Mouse (Mus musculus) MEL (cell line): ENCODE measurements around the gene Gabra3. TPM values are rescaled to one million over a fixed set of nuclear protein-coding genes. Genes with fewer than 3 reads are reported as not detected.

ENCODE experiments used
- DNase-seq: peaks from one replicate; pipeline ENCODE4 v3.0.0; 2011; ENCODE audit warnings: low read depth, low spot score
- H3K27ac ChIP-seq: 2 replicates; pipeline ENCODE4 v1.5.1; 2012; ENCODE audit warnings: low read depth, mild to moderate bottlenecking, control low read depth, low read length, moderate library complexity; ENCODE audit not compliant: control insufficient read depth
- H3K27me3 ChIP-seq, 2 experiments: fragments of 150-350 bp in 1 of 2; sonication (generic) in 1 of 2; 2 replicates each; pipeline ENCODE4 v1.6.1; 2012; ENCODE audit warnings: low read length in 2 of 2, mild to moderate bottlenecking in 2 of 2, improper control_type of control experiment in 1 of 2, moderate library complexity in 1 of 2; ENCODE audit not compliant: insufficient read depth in 2 of 2, control insufficient read depth in 1 of 2
- H3K36me3 ChIP-seq, 2 experiments: 2 replicates each; pipeline ENCODE4 v1.6.1; 2012 to 2014; ENCODE audit warnings: low read length in 2 of 2, improper control_type of control experiment in 1 of 2, inconsistent platforms in 1 of 2, mild to moderate bottlenecking in 1 of 2; ENCODE audit not compliant: insufficient read depth in 2 of 2, control insufficient read depth in 1 of 2
- H3K4me1 ChIP-seq, 2 experiments: fragments of 150-350 bp in 1 of 2; sonication (generic) in 1 of 2; 2 replicates each; pipeline ENCODE4 v1.6.1; 2012; ENCODE audit warnings: low read length in 2 of 2, improper control_type of control experiment in 1 of 2, mild to moderate bottlenecking in 1 of 2; ENCODE audit not compliant: insufficient read depth in 2 of 2, control insufficient read depth in 1 of 2
- H3K4me3 ChIP-seq, 2 experiments: fragments of 150-350 bp in 1 of 2; sonication (generic) in 1 of 2; 2 replicates each; pipeline ENCODE4 v1.5.1; 2012; ENCODE audit warnings: low read depth in 2 of 2, low read length in 2 of 2, mild to moderate bottlenecking in 2 of 2, moderate library complexity in 2 of 2, control low read depth in 1 of 2, improper control_type of control experiment in 1 of 2; ENCODE audit not compliant: control insufficient read depth in 1 of 2, insufficient read depth in 1 of 2
- H3K79me2 ChIP-seq: 2 replicates; pipeline ENCODE4 v1.6.1; 2012; ENCODE audit warnings: mild to moderate bottlenecking, low read length, moderate library complexity; ENCODE audit not compliant: control insufficient read depth, poor library complexity, insufficient read depth
- H3K9ac ChIP-seq: 2 replicates; pipeline ENCODE4 v1.6.1; 2012; ENCODE audit warnings: low read depth, mild to moderate bottlenecking, control low read depth, low read length, moderate library complexity; ENCODE audit not compliant: control insufficient read depth, poor library complexity, severe bottlenecking
- H3K9me3 ChIP-seq: fragments of 150-350 bp; sonication (generic); replicated peaks from 2 replicates; pipeline ENCODE4 v1.6.1; 2012; ENCODE audit warnings: mild to moderate bottlenecking, low read length, improper control_type of control experiment, moderate library complexity; ENCODE audit not compliant: insufficient read depth
- CHD2 ChIP-seq: IDR thresholded peaks from 2 replicates; pipeline ENCODE4 v1.6.1; 2011; ENCODE audit warnings: low read length, improper control_type of control experiment
- E2F4 ChIP-seq: IDR thresholded peaks from 2 replicates; pipeline ENCODE4 v1.6.1; 2011; ENCODE audit warnings: low read depth, low read length, improper control_type of control experiment, borderline replicate concordance
- ELF1 ChIP-seq: IDR thresholded peaks from 2 replicates; pipeline ENCODE4 v1.6.1; 2014; ENCODE audit warnings: low read depth, mild to moderate bottlenecking, inconsistent platforms, low read length, improper control_type of control experiment, moderate library complexity
- ETS1 ChIP-seq: IDR thresholded peaks from 2 replicates; pipeline ENCODE4 v1.6.1; 2012; ENCODE audit warnings: low read depth, mild to moderate bottlenecking, inconsistent platforms, low read length, improper control_type of control experiment, moderate library complexity
- GABPA ChIP-seq: IDR thresholded peaks from 2 replicates; pipeline ENCODE4 v1.6.1; 2012; ENCODE audit warnings: low read depth, mild to moderate bottlenecking, inconsistent platforms, low read length, improper control_type of control experiment, moderate library complexity
- HCFC1 ChIP-seq: IDR thresholded peaks from 2 replicates; pipeline ENCODE4 v1.6.1; 2012; ENCODE audit warnings: low read depth, mild to moderate bottlenecking, inconsistent platforms, low read length, improper control_type of control experiment, moderate library complexity
- JUND ChIP-seq: IDR thresholded peaks from 2 replicates; pipeline ENCODE4 v1.6.1; 2011; ENCODE audit warnings: low read depth, mild to moderate bottlenecking, improper control_type of control experiment, low read length
- KAT2A ChIP-seq: conservative IDR thresholded peaks from 2 replicates; pipeline ENCODE4 v1.6.1; 2012; ENCODE audit warnings: low read depth, low read length, improper control_type of control experiment, inconsistent platforms
- MAFK ChIP-seq: IDR thresholded peaks from 2 replicates; pipeline ENCODE4 v1.6.1; 2011; ENCODE audit warnings: low read depth, mild to moderate bottlenecking, low read length, improper control_type of control experiment, borderline replicate concordance
- MAX ChIP-seq: IDR thresholded peaks from 2 replicates; pipeline ENCODE4 v1.6.1; 2011; ENCODE audit warnings: low read length, improper control_type of control experiment
- MXI1 ChIP-seq: IDR thresholded peaks from 2 replicates; pipeline ENCODE4 v1.6.1; 2011; ENCODE audit warnings: mild to moderate bottlenecking, low read depth, low read length, improper control_type of control experiment
- MYC ChIP-seq: IDR thresholded peaks from 2 replicates; pipeline ENCODE4 v1.6.1; 2011; ENCODE audit warnings: low read depth, mild to moderate bottlenecking, low read length, improper control_type of control experiment, moderate library complexity
- NELFE ChIP-seq: IDR thresholded peaks from 2 replicates; pipeline ENCODE4 v1.6.1; 2011; ENCODE audit warnings: low read depth, low read length, improper control_type of control experiment
- POLR2AphosphoS2 ChIP-seq: IDR thresholded peaks from 2 replicates; pipeline ENCODE4 v1.6.1; 2011; ENCODE audit warnings: low read length, improper control_type of control experiment
- RAD21 ChIP-seq: IDR thresholded peaks from 2 replicates; pipeline ENCODE4 v1.6.1; 2011; ENCODE audit warnings: mild to moderate bottlenecking, low read depth, low read length, improper control_type of control experiment
- RCOR1 ChIP-seq: IDR thresholded peaks from 2 replicates; pipeline ENCODE4 v1.6.1; 2012; ENCODE audit warnings: low read depth, mild to moderate bottlenecking, inconsistent platforms, low read length, improper control_type of control experiment
- SMC3 ChIP-seq: IDR thresholded peaks from 2 replicates; pipeline ENCODE4 v1.6.1; 2011; ENCODE audit warnings: low read depth, low read length, improper control_type of control experiment
- TAL1 ChIP-seq: IDR thresholded peaks from 2 replicates; pipeline ENCODE4 v1.6.1; 2012; ENCODE audit warnings: mild to moderate bottlenecking, inconsistent platforms, low read length, moderate library complexity, mixed read lengths
- TCF12 ChIP-seq: IDR thresholded peaks from 2 replicates; pipeline ENCODE4 v1.6.1; 2014; ENCODE audit warnings: low read depth, mild to moderate bottlenecking, inconsistent platforms, low read length, improper control_type of control experiment, moderate library complexity
- UBTF ChIP-seq: IDR thresholded peaks from 2 replicates; pipeline ENCODE4 v1.6.1; 2012; ENCODE audit warnings: low read depth, mild to moderate bottlenecking, inconsistent platforms, low read length, improper control_type of control experiment, moderate library complexity, borderline replicate concordance; ENCODE audit not compliant: insufficient read depth
- USF2 ChIP-seq, 2 experiments: IDR thresholded peaks; 2 replicates each; pipeline ENCODE4 v1.6.1; 2011 to 2012; ENCODE audit warnings: improper control_type of control experiment in 2 of 2, low read length in 2 of 2, borderline replicate concordance in 1 of 2, inconsistent platforms in 1 of 2, low read depth in 1 of 2, mild to moderate bottlenecking in 1 of 2; ENCODE audit not compliant: insufficient read depth in 1 of 2
- ZC3H11A ChIP-seq: IDR thresholded peaks from 2 replicates; pipeline ENCODE4 v1.6.1; 2012; ENCODE audit warnings: low read depth, mild to moderate bottlenecking, inconsistent platforms, low read length, improper control_type of control experiment
- ZMIZ1 ChIP-seq: IDR thresholded peaks from 2 replicates; pipeline ENCODE4 v1.6.1; 2012; ENCODE audit warnings: low read depth, mild to moderate bottlenecking, inconsistent platforms, low read length, improper control_type of control experiment, moderate library complexity
- polyA plus RNA-seq, 2 experiments: library from polyadenylated mRNA; stranded (reverse) in 1 of 2; unstranded in 1 of 2; fragments of >175 nt in 1 of 2; fragments of >200 nt in 1 of 2; gene quantifications; 2 replicates each; pipeline versions ENCODE4 v1.2.1 to v1.2.4; 2012; ENCODE audit warnings: low replicate concordance in 2 of 2, low read depth in 1 of 2; ENCODE audit not compliant: insufficient read length in 2 of 2, insufficient read depth in 1 of 2, missing spikeins in 1 of 2
- total RNA-seq: library from RNA; depleted of rRNA; stranded (reverse); fragments of 300-350 nt; gene quantifications from 2 replicates; pipeline ENCODE4 v1.2.3, GENCODE M21; 2012; rRNA removed

The Gabra3 gene
- total RNA-seq = not detected in 2 replicates
- polyA plus RNA-seq = not detected

- Histone ChIP-seq H3K27ac (no peak within 1 kb of the TSS), H3K4me3 (no peak within 1 kb of the TSS)
Measured at GRCm38 (mm10) chrX:72656230-72656898, at the start of gene Gabra3. TSS of gene Gabra3 (minus strand) at chrX:72656848.

DNA sequence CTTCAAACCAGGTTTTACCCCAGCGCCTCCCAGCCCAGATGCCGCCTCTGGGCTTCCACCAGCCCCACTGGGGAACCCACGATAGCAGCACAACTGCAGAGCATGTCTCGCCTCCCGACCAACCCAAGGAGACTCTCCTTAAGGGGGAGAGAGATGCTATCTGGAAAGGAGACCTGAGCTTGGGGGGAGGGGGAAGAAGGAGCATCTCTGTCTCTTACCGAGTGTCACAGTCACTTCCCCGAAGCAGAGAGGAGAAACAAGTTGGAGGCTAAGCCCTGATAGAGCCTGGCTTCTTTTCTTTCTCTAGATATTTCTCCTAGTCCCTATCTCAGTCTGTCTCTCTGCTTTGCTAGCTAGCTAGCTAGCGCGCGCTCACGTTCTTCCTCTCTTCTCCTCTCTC lies 859 bp downstream of the Gabra3 start:
- TF ChIP-seq MXI1 = no peak
- TF ChIP-seq E2F4 = no peak
- TF ChIP-seq TCF12 = no peak
- no peak for TF ChIP-seq HCFC1
- no peak for TF ChIP-seq CHD2
- no peak for TF ChIP-seq ZMIZ1
- TF ChIP-seq GABPA = no peak
- TF ChIP-seq JUND = no peak
- no peak for TF ChIP-seq NELFE
- no peak for TF ChIP-seq UBTF
- no peak for TF ChIP-seq ELF1
- no peak for TF ChIP-seq TAL1
- TF ChIP-seq MAFK = no peak
- no peak for TF ChIP-seq SMC3
- TF ChIP-seq MAX = no peak
- no peak for TF ChIP-seq RAD21
- TF ChIP-seq, all 39 proteins: peak for 0
- DNase-seq = no peak
- H3K4me3 ChIP-seq = no peak overlapping the region
- H3K4me1 ChIP-seq = no peaks in the 10 kb centered on the region
- H3K27me3 ChIP-seq = no peaks in the 10 kb centered on the region
- H3K36me3 ChIP-seq = no peaks in the 10 kb centered on the region
- H3K27ac ChIP-seq = no peak overlapping the region
- H3K9me3 ChIP-seq = no peaks in the 10 kb centered on the region
- no peaks in the 10 kb centered on the region for H3K79me2 ChIP-seq
- H3K9ac ChIP-seq = no peak overlapping the region

More at GRCm38 (mm10) chrX:72656230-72656898, at the start of gene Gabra3:
- DNase-seq = no peak
- Histone ChIP-seq H3K27me3 (no peaks in the 10 kb centered on the region), H3K9ac (no peak within 1 kb of the TSS), H3K4me1 (no peaks in the 10 kb centered on the region), H3K9me3 (no peaks in the 10 kb centered on the region), H3K79me2 (no peaks in the 10 kb centered on the region), H3K36me3 (no peaks in the 10 kb centered on the region)
- no peak for TF ChIP-seq MXI1
- no peak for TF ChIP-seq ZMIZ1
- no peak for TF ChIP-seq RAD21
- no peak for TF ChIP-seq ZC3H11A
- TF ChIP-seq TCF12 = no peak
- no peak for TF ChIP-seq KAT2A
- TF ChIP-seq SMC3 = no peak
- no peak for TF ChIP-seq RCOR1
- TF ChIP-seq USF2 (IDR thresholded peaks at IDR 0.05; ENCODE audit: borderline replicate concordance in 1 of 2, insufficient read depth in 1 of 2, low read depth in 1 of 2, low read length in 2 of 2) = no peak
- no peak for TF ChIP-seq ETS1
- no peak for TF ChIP-seq ELF1
- TF ChIP-seq HCFC1 = no peak
- no peak for TF ChIP-seq MYC
- no peak for TF ChIP-seq GABPA
- TF ChIP-seq POLR2AphosphoS2 = no peak
